Comparison of ENCODE assay signal across 9 mouse cellular contexts in genomic region chr12:80998528-80999221, GRCm38 (mm10). TPM values are rescaled to one million over a fixed set of nuclear protein-coding genes. Genes with fewer than 3 reads are reported as not detected.
DNase-seq lines count a peak whose midpoint lies in the region; ATAC-seq and TF ChIP-seq lines count a peak whose summit lies in the region.
"Had no signal": no experiment of that assay in that cellular context is flagged by ENCODE, and none has a peak within 500 bp of the region (broad histone marks: within the 10 kb centered on the region; RNA-seq: fewer than 3 reads in every experiment).

No protein-coding gene starts in this region.

- peak overlapping the region; percentile 29 for H3K4me3 ChIP-seq in heart, embryonic 13.5 days
- peak overlapping the region; percentile 22 for H3K4me3 ChIP-seq in hindbrain, postnatal 0 days (ENCODE audit: low read length)
- peak overlapping the region; percentile 21 for H3K4me3 ChIP-seq in neural tube, embryonic 11.5 days (ENCODE audit: low read depth, low read length)

- H3K27me3 ChIP-seq in heart, embryonic 13.5 days (replicated peaks), result peaks cover 43% of the 10 kb centered on the region
- no peaks in the 10 kb centered on the region for H3K27me3 ChIP-seq in hindbrain, postnatal 0 days (ENCODE audit: insufficient read depth, low read length)
- H3K27me3 ChIP-seq in neural tube, embryonic 11.5 days (ENCODE audit: control insufficient read depth, insufficient read depth, low read length), result 0 out of 2 replicates have a peak, but pooled peaks cover 2% of the 10 kb centered on the region

- 6% methylated on average over 33 of the region's 33 CpGs for WGBS in heart, embryonic 13.5 days
- 2% methylated on average over 33 of the region's 33 CpGs for WGBS in hindbrain, postnatal 0 days
- 5% methylated on average over 33 of the region's 33 CpGs for WGBS in neural tube, embryonic 11.5 days

- H3K36me3 ChIP-seq in heart, embryonic 13.5 days, result no peaks in the 10 kb centered on the region
- H3K36me3 ChIP-seq in hindbrain, postnatal 0 days (ENCODE audit: insufficient read depth, low read length), result no peaks in the 10 kb centered on the region
- H3K36me3 ChIP-seq in neural tube, embryonic 11.5 days (ENCODE audit: control insufficient read depth, insufficient read depth, low read length), result no peaks in the 10 kb centered on the region

- peaks cover 4% of the 10 kb centered on the region for H3K9me3 ChIP-seq in heart, embryonic 13.5 days
- no peaks in the 10 kb centered on the region for H3K9me3 ChIP-seq in hindbrain, postnatal 0 days (ENCODE audit: low read length)
- no peaks in the 10 kb centered on the region for H3K9me3 ChIP-seq in neural tube, embryonic 11.5 days (ENCODE audit: control insufficient read depth, low read length)

- no peak for TF ChIP-seq CTCF in brain, embryonic 14.5 days (IDR thresholded peaks at IDR 0.05; ENCODE audit: borderline replicate concordance, extremely low read depth, insufficient read depth, insufficient read length)
- no peak for TF ChIP-seq CTCF in hindbrain, postnatal 0 days (IDR thresholded peaks at IDR 0.05; ENCODE audit: low read depth)

- H3K27ac ChIP-seq in heart, embryonic 13.5 days (replicated peaks), result no peak overlapping the region
- H3K27ac ChIP-seq in hindbrain, postnatal 0 days, result no peak overlapping the region
- H3K27ac ChIP-seq in neural tube, embryonic 11.5 days (ENCODE audit: low read depth, low read length), result peak overlapping the region; percentile 56

- H3K4me2 ChIP-seq in heart, embryonic 13.5 days, result peak overlapping the region; percentile 62
- peak overlapping the region; percentile 47 for H3K4me2 ChIP-seq in hindbrain, postnatal 0 days (ENCODE audit: low read depth, low read length)
- H3K4me2 ChIP-seq in neural tube, embryonic 11.5 days (ENCODE audit: low read depth), result peak overlapping the region; percentile 25

- DNase-seq in heart, postnatal 4 days, result no peak
- peak; percentile 80 for DNase-seq in brain, embryonic 14.5 days (ENCODE audit: low read depth)
- DNase-seq in hindbrain, postnatal 0 days (ENCODE audit: low spot score), result peak; percentile 41
- DNase-seq in neural tube, embryonic 11.5 days (ENCODE audit: low spot score), result peak; percentile 79
- no peak for DNase-seq in urinary bladder, adult 18-20 months (ENCODE audit: low spot score in 2 of 2)
- no peak for DNase-seq in lung, postnatal 36 days
- DNase-seq in layer of hippocampus, adult 8-10 months (ENCODE audit: low spot score in 2 of 2), result no peak

- no peak for TF ChIP-seq POLR2A in brain, embryonic 14.5 days (IDR thresholded peaks at IDR 0.05; ENCODE audit: borderline replicate concordance, extremely low read depth, insufficient read depth, insufficient read length, poor library complexity, severe bottlenecking)

- H3K9ac ChIP-seq in heart, embryonic 13.5 days, result no peak overlapping the region
- no peak overlapping the region; the same call in 1 of the 2 replicates for H3K9ac ChIP-seq in hindbrain, postnatal 0 days (replicated peaks; ENCODE audit: low read length)
- peak overlapping the region; percentile 41 for H3K9ac ChIP-seq in neural tube, embryonic 11.5 days (ENCODE audit: low read length)

- no peak for ATAC-seq in heart, embryonic 13.5 days (ENCODE audit: extremely low read depth, insufficient number of reproducible peaks, low FRiP score, low TSS enrichment)
- ATAC-seq in hindbrain, postnatal 0 days, result peak; percentile 56
- peak; percentile 82 for ATAC-seq in neural tube, embryonic 11.5 days (ENCODE audit: insufficient read depth, low FRiP score, low TSS enrichment)

- H3K4me1 ChIP-seq in heart, embryonic 13.5 days, result peaks cover 6% of the 10 kb centered on the region; the same call in 1 of the 2 replicates
- H3K4me1 ChIP-seq in hindbrain, postnatal 0 days (ENCODE audit: insufficient read depth, low read length), result 0 out of 2 replicates have a peak, but pooled peaks cover 3% of the 10 kb centered on the region
- H3K4me1 ChIP-seq in neural tube, embryonic 11.5 days (ENCODE audit: control insufficient read depth, insufficient read depth, low read length), result peaks cover 10% of the 10 kb centered on the region; the same call in 1 of the 2 replicates

RNA-seq across cellular contexts. Expression of gene Smoc1, which starts 27.9 kb away (rescaled TPM):
- polyA plus RNA-seq in heart, embryonic 13.5 days (2015; fragmentation: Nextera tagmentation; extraction: Ambion mirVana), result 7.3 and 7.5 TPM in 2 replicates
- 10 to 100 TPM; 10.2 to 11.2 TPM for total RNA-seq in heart, postnatal 4 days (2021)
- 22.4 and 40.0 TPM in 2 replicates for polyA plus RNA-seq in brain, embryonic 14.5 days (2012; rRNA removed)
- 32.7 and 42.0 TPM in 2 replicates for total RNA-seq in hindbrain, postnatal 0 days (2014; rRNA removed)
- 30.5 and 31.5 TPM in 2 replicates for polyA plus RNA-seq in hindbrain, postnatal 0 days (2015; fragmentation: Nextera tagmentation; extraction: Ambion mirVana)
- 13.1 and 14.0 TPM in 2 replicates for polyA plus RNA-seq in neural tube, embryonic 11.5 days (2014; fragmentation: Nextera tagmentation; extraction: Ambion mirVana)
- total RNA-seq in layer of hippocampus, adult 8-10 months (2022), result 10 to 100 TPM in 2 of 4 experiments, 1 to 10 TPM in 2; 8.3 to 15.7 (median 11.5) TPM

RNA-seq across cellular contexts. Expression of gene Slc10a1, which starts 30.2 kb away (rescaled TPM):
- polyA plus RNA-seq in heart, embryonic 13.5 days (2015; fragmentation: Nextera tagmentation; extraction: Ambion mirVana), result 0.47 and 0.61 TPM in 2 replicates
- total RNA-seq in heart, postnatal 4 days (2021), result not detected
- not detected in 2 replicates for polyA plus RNA-seq in brain, embryonic 14.5 days (2012; rRNA removed)
- not detected in 2 replicates for total RNA-seq in hindbrain, postnatal 0 days (2014; rRNA removed)
- 0.11 TPM in 2 replicates for polyA plus RNA-seq in hindbrain, postnatal 0 days (2015; fragmentation: Nextera tagmentation; extraction: Ambion mirVana)
- polyA plus RNA-seq in neural tube, embryonic 11.5 days (2014; fragmentation: Nextera tagmentation; extraction: Ambion mirVana), result 0.43 and 0.44 TPM in 2 replicates
- total RNA-seq in layer of hippocampus, adult 8-10 months (2022), result not detected
- polyA plus RNA-seq: large intestine, adult 2 months had no signal

RNA-seq across cellular contexts. Expression of gene Srsf5, which starts 53.4 kb away (rescaled TPM):
- 328 and 339 TPM in 2 replicates for polyA plus RNA-seq in heart, embryonic 13.5 days (2015; fragmentation: Nextera tagmentation; extraction: Ambion mirVana)
- total RNA-seq in heart, postnatal 4 days (2021), result 100 to 1,000 TPM; 317 to 328 TPM
- 544 and 552 TPM in 2 replicates for polyA plus RNA-seq in brain, embryonic 14.5 days (2012; rRNA removed)
- total RNA-seq in hindbrain, postnatal 0 days (2014; rRNA removed), result 222 and 291 TPM in 2 replicates
- polyA plus RNA-seq in hindbrain, postnatal 0 days (2015; fragmentation: Nextera tagmentation; extraction: Ambion mirVana), result 486 and 514 TPM in 2 replicates
- polyA plus RNA-seq in neural tube, embryonic 11.5 days (2014; fragmentation: Nextera tagmentation; extraction: Ambion mirVana), result 356 and 413 TPM in 2 replicates
- 100 to 1,000 TPM; 313 to 401 (median 363) TPM for total RNA-seq in layer of hippocampus, adult 8-10 months (2022)

Comparison
In these comparisons a context has a peak if more than half of its experiments do, and no peak if none do; other contexts are left out.
1. DNase-seq: peak in brain, embryonic 14.5 days (single experiment), hindbrain, postnatal 0 days (single experiment) and neural tube, embryonic 11.5 days (single experiment); none in heart, postnatal 4 days (single experiment), urinary bladder, adult 18-20 months (0 of 2), lung, postnatal 36 days (single experiment) and layer of hippocampus, adult 8-10 months (0 of 2).
2. Peak in every context shown above with its lines, with median percentiles within 50 percentile points of each other: H3K4me2 ChIP-seq and H3K4me3 ChIP-seq.